Mouse (Mus musculus): ENCODE data around the gene Tmem161b. TPM values are rescaled to one million over a fixed set of nuclear protein-coding genes. Genes with fewer than 3 reads are reported as not detected.
"Not testable (repeated sequence)": the region's sequence is repeated elsewhere in the genome, so short reads cannot be mapped to it uniquely, and the experiment has no call there.

Gene Tmem161b
- 6.1 and 6.7 TPM in 2 replicates for total RNA-seq (2015; ENCODE audit: low replicate concordance)
- 3.6 and 4.3 TPM in 2 replicates for total RNA-seq (2017; ENCODE audit: low replicate concordance)

- ATAC-seq (replicated peaks; ENCODE audit: low FRiP score, poor library complexity, severe bottlenecking): peak; percentile 97
Observed at GRCm38 (mm10) chr13:84221820-84222681, at the start of gene Tmem161b. Tmem161b (plus strand) TSS chr13:84222296.

GRCm38 (mm10) chr13:84185835-84186234 is 36.3 kb upstream of the Tmem161b start:
- ATAC-seq (replicated peaks; ENCODE audit: low FRiP score, poor library complexity, severe bottlenecking): not testable (repeated sequence)

- no peak for ATAC-seq (replicated peaks; ENCODE audit: low FRiP score, poor library complexity, severe bottlenecking)
Observed at GRCm38 (mm10) chr13:84192723-84193122, 29.4 kb upstream of the Tmem161b start.

GRCm38 (mm10) chr13:84222682-84222992 is 541 bp downstream of the Tmem161b start:
- ATAC-seq (replicated peaks; ENCODE audit: low FRiP score, poor library complexity, severe bottlenecking): no peak

- ATAC-seq (replicated peaks; ENCODE audit: low FRiP score, poor library complexity, severe bottlenecking): no peak
Observed at GRCm38 (mm10) chr13:84223018-84223417, 922 bp downstream of the Tmem161b start.

- no peak for ATAC-seq (replicated peaks; ENCODE audit: low FRiP score, poor library complexity, severe bottlenecking)
Observed at GRCm38 (mm10) chr13:84234019-84234418, 11.9 kb downstream of the Tmem161b start.

GRCm38 (mm10) chr13:84236768-84237167 is 14.7 kb downstream of the Tmem161b start:
- ATAC-seq (replicated peaks; ENCODE audit: low FRiP score, poor library complexity, severe bottlenecking): no peak

GRCm38 (mm10) chr13:84238184-84238583 is 16.1 kb downstream of the Tmem161b start:
- ATAC-seq (replicated peaks; ENCODE audit: low FRiP score, poor library complexity, severe bottlenecking): no peak

GRCm38 (mm10) chr13:84248065-84248464 is 26.0 kb downstream of the Tmem161b start:
- no peak for ATAC-seq (replicated peaks; ENCODE audit: low FRiP score, poor library complexity, severe bottlenecking)

GRCm38 (mm10) chr13:84251295-84251694 is 29.2 kb downstream of the Tmem161b start:
- ATAC-seq (replicated peaks; ENCODE audit: low FRiP score, poor library complexity, severe bottlenecking): no peak

- ATAC-seq (replicated peaks; ENCODE audit: low FRiP score, poor library complexity, severe bottlenecking): no peak
Observed at GRCm38 (mm10) chr13:84255047-84255446, 33.0 kb downstream of the Tmem161b start.

- ATAC-seq (replicated peaks; ENCODE audit: low FRiP score, poor library complexity, severe bottlenecking): not testable (repeated sequence)
Observed at GRCm38 (mm10) chr13:84264418-84264817, 42.3 kb downstream of the Tmem161b start.

GRCm38 (mm10) chr13:84276246-84276645 is 54.1 kb downstream of the Tmem161b start:
- no peak for ATAC-seq (replicated peaks; ENCODE audit: low FRiP score, poor library complexity, severe bottlenecking)

GRCm38 (mm10) chr13:84280352-84280751 is 58.3 kb downstream of the Tmem161b start:
- no peak for ATAC-seq (replicated peaks; ENCODE audit: low FRiP score, poor library complexity, severe bottlenecking)

- ATAC-seq (replicated peaks; ENCODE audit: low FRiP score, poor library complexity, severe bottlenecking): no peak
Observed at GRCm38 (mm10) chr13:84282966-84283365, 60.9 kb downstream of the Tmem161b start.

- ATAC-seq (replicated peaks; ENCODE audit: low FRiP score, poor library complexity, severe bottlenecking): no peak
Observed at GRCm38 (mm10) chr13:84284764-84285558, 62.9 kb downstream of the Tmem161b start.

GRCm38 (mm10) chr13:84285559-84285945 is 63.5 kb downstream of the Tmem161b start:
- ATAC-seq (replicated peaks; ENCODE audit: low FRiP score, poor library complexity, severe bottlenecking): no peak

- no peak for ATAC-seq (replicated peaks; ENCODE audit: low FRiP score, poor library complexity, severe bottlenecking)
Observed at GRCm38 (mm10) chr13:84299445-84300053, 77.5 kb downstream of the Tmem161b start.

GRCm38 (mm10) chr13:84343272-84343671 is 121.2 kb downstream of the Tmem161b start:
- ATAC-seq (replicated peaks; ENCODE audit: low FRiP score, poor library complexity, severe bottlenecking): no peak

GRCm38 (mm10) chr13:84343691-84344495 is 121.8 kb downstream of the Tmem161b start:
- no peak for ATAC-seq (replicated peaks; ENCODE audit: low FRiP score, poor library complexity, severe bottlenecking)
